ENCODE assay signal across 24 mouse cellular contexts in the genomic region with DNA sequence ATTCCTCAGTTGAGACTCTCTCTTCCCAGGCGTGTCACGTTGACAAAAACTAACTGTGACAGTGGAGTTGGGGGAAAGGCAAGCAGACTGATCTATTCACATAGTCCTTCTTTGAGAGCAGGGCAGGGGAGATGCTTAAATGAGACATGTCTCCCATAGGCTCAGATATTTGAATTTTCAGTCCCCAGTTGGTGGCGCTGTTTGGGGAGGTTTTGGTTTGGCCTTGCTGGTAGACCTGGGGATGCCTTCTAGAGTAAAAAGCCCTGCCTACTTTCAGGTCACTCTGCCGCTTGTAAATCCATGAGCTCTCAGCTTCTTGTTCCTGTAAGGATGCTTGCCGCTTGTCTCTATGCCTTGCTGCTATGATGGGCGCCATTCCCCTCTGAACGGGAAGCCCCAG.
"Had no signal": no experiment of that assay in that cellular context is flagged by ENCODE, and none has a peak within 500 bp of the region (broad histone marks: within the 10 kb centered on the region; RNA-seq: fewer than 3 reads in every experiment).

No protein-coding gene starts in this region.

- H3K27me3 ChIP-seq: kidney, embryonic 15.5 days; limb, embryonic 13.5 days; liver, embryonic 12.5 days; liver, embryonic 15.5 days; lung, embryonic 15.5 days; megakaryocyte, embryonic 14.5 days; midbrain, embryonic 13.5 days; neural tube, embryonic 12.5 days; neural tube, embryonic 15.5 days had no signal

- DNase-seq: kidney, adult 8-10 months; kidney, postnatal 25 days; layer of hippocampus, adult 9-11 months; liver; lung, adult 18-20 months; lung, postnatal 10 days; lung, postnatal 36 days; right cerebral cortex, adult 18-20 months; right cerebral cortex, postnatal 14 days; right cerebral cortex, postnatal 4 days; thymus, adult 18-20 months; thymus, postnatal 36 days had no signal

- H3K4me2 ChIP-seq: kidney, embryonic 15.5 days; limb, embryonic 13.5 days; liver, embryonic 12.5 days; liver, embryonic 15.5 days; lung, embryonic 15.5 days; midbrain, embryonic 13.5 days; neural tube, embryonic 12.5 days; neural tube, embryonic 15.5 days had no signal

- ATAC-seq: liver, embryonic 12.5 days; midbrain, embryonic 13.5 days had no signal

- H3K9ac ChIP-seq: kidney, embryonic 15.5 days; limb, embryonic 13.5 days; liver, embryonic 12.5 days; liver, embryonic 15.5 days; lung, embryonic 15.5 days; midbrain, embryonic 13.5 days; neural tube, embryonic 12.5 days; neural tube, embryonic 15.5 days had no signal

- H3K4me3 ChIP-seq: kidney, embryonic 15.5 days; layer of hippocampus, adult 2 months; limb, embryonic 10.5 days; limb, embryonic 13.5 days; liver, embryonic 12.5 days; liver, embryonic 15.5 days; lung, embryonic 15.5 days; megakaryocyte, embryonic 14.5 days; midbrain, embryonic 10.5 days; midbrain, embryonic 13.5 days; neural tube, embryonic 12.5 days; neural tube, embryonic 15.5 days had no signal

- H3K27ac ChIP-seq: kidney, embryonic 15.5 days; layer of hippocampus, adult 2 months; limb, embryonic 10.5 days; limb, embryonic 13.5 days; liver, embryonic 12.5 days; liver, embryonic 15.5 days; lung, embryonic 15.5 days; midbrain, embryonic 10.5 days; midbrain, embryonic 13.5 days; neural tube, embryonic 12.5 days; neural tube, embryonic 15.5 days had no signal

- H3K4me1 ChIP-seq: kidney, embryonic 15.5 days; limb, embryonic 10.5 days; liver, embryonic 12.5 days; liver, embryonic 15.5 days; lung, embryonic 15.5 days; midbrain, embryonic 10.5 days; midbrain, embryonic 13.5 days; neural tube, embryonic 12.5 days had no signal

- H3K36me3 ChIP-seq: kidney, embryonic 15.5 days; limb, embryonic 10.5 days; limb, embryonic 13.5 days; liver, embryonic 12.5 days; liver, embryonic 15.5 days; lung, embryonic 15.5 days; midbrain, embryonic 10.5 days; midbrain, embryonic 13.5 days; neural tube, embryonic 12.5 days had no signal

- H3K9me3 ChIP-seq: limb, embryonic 10.5 days; midbrain, embryonic 13.5 days; neural tube, embryonic 12.5 days; neural tube, embryonic 15.5 days had no signal
